Mouse (Mus musculus) olfactory bulb, adult 2 months (tissue): ENCODE measurements at regions not wholly inside any gene's neighbourhood (a gene's known extent, or its start where the extent isn't known, plus 50 kb on each side); places are given as distances from the start of the nearest gene placed in this dataset.

Source experiments
- CTCF ChIP-seq: fragments of 200-500 bp; IDR thresholded peaks from 2 replicates; pipeline ENCODE4 v1.5.1; 2012; ENCODE audit warnings: low read depth, mild to moderate bottlenecking, low read length, moderate library complexity; ENCODE audit not compliant: insufficient read depth
- POLR2A ChIP-seq: fragments of 200-500 bp; IDR thresholded peaks from 2 replicates; pipeline ENCODE4 v1.6.1; 2012; ENCODE audit warnings: mild to moderate bottlenecking, low read depth, low read length, moderate library complexity; ENCODE audit not compliant: insufficient read depth

- no peak for TF ChIP-seq CTCF
- TF ChIP-seq POLR2A, result no peak
These were observed 109.3 kb upstream of the Gdf10 start for GRCm38 (mm10) chr14:33814107-33814506.
